Mouse (Mus musculus): ENCODE results near the gene Rhobtb1.

Rhobtb1 gene

GRCm38 (mm10) chr10:69151045-69151444, at the start of gene Rhobtb1:
Gene Rhobtb1 (plus strand): TSS chr10:69151434.
- no peak for DNase-seq (ENCODE audit: inconsistent ontology term)

DNA sequence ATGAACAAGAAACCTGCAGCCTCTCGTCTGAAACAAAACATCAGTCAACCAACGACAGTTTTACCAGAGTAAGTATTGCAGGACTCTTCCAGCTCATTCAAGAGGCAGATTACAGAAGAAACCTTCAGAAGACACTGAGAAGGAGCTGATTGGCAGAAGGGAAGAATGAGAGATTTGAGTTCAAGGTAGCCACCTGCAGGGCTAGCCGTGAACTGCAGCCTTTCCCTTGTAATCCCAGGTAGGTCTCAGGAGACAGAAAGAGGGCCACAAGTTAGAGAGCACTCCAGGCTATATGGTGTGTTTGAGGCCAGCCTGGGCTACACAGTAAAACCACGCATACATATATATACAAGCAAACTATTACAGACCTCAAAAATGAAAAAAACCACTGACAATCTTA, 49.2 kb upstream of the Rhobtb1 start:
- DNase-seq (ENCODE audit: inconsistent ontology term), result peak; percentile 5

GRCm38 (mm10) chr10:69104143-69104882, 46.9 kb upstream of the Rhobtb1 start:
- DNase-seq (ENCODE audit: inconsistent ontology term), result no peak

- no peak for DNase-seq (ENCODE audit: inconsistent ontology term)
These were observed 46.4 kb upstream of the Rhobtb1 start for GRCm38 (mm10) chr10:69104883-69105225.

DNA sequence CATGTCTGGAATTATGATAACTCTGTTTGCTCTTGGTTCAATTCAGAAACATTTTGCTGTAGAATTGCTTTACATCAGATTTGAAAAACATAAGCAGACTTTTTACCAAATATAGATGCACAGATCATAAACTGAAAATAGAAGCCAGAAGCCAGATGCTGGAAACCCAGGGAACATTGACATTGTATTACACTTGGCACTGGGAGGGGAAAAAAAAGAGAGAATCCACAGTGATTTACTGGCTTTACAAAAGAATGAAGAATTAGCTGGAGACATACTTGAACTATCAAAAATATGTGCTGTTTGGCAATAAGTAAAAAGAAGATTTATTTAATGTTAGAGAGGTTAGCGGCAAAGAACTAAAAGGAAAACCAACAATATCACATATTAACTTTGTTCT, 44.4 kb upstream of the Rhobtb1 start:
- DNase-seq (ENCODE audit: inconsistent ontology term), result no peak

DNA sequence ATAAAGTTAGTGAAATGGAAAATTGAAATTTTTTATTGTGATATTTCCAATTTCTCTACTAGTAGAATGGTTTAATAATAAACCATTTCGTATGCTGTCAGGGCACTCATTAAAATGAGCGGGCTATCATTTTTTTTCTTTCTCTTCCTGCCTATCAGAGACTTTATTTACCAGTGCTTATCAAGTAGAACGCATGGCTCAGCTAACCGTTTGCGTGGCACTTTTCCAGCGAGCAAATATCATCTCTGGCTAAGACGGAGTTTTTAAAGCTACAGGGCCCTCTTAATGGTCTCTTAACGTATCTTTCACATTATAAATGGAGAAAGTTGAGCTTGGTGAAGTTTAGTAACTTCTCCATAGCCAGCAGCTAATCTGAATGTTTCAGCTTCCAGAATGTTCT, 44.0 kb upstream of the Rhobtb1 start:
- DNase-seq (ENCODE audit: inconsistent ontology term), result no peak

- no peak for DNase-seq (ENCODE audit: inconsistent ontology term)
These were observed 36.9 kb upstream of the Rhobtb1 start for GRCm38 (mm10) chr10:69114384-69114783.

GRCm38 (mm10) chr10:69117996-69118395, 33.2 kb upstream of the Rhobtb1 start:
- no peak for DNase-seq (ENCODE audit: inconsistent ontology term)

- no peak for DNase-seq (ENCODE audit: inconsistent ontology term)
These were observed 32.3 kb upstream of the Rhobtb1 start for GRCm38 (mm10) chr10:69118893-69119292.

DNA sequence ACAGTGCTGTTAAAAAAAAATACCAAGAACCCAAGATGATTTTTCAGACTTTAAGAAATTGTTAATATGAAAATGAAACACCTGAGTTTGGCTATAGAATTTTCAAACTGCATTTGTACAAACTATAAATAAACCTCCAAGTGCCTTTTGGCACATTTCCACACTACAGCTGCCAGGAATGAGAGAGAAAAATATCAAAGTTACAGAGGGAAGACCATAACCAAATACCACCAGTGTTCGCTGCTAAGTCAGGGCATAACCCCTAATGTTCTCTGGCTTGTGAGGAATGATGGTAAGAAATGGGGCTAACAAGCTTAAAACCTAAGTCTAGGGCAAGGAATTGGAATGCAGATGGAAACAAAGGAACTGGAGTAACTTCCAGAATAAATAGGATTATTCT, 31.8 kb upstream of the Rhobtb1 start:
- no peak for DNase-seq (ENCODE audit: inconsistent ontology term)

DNA sequence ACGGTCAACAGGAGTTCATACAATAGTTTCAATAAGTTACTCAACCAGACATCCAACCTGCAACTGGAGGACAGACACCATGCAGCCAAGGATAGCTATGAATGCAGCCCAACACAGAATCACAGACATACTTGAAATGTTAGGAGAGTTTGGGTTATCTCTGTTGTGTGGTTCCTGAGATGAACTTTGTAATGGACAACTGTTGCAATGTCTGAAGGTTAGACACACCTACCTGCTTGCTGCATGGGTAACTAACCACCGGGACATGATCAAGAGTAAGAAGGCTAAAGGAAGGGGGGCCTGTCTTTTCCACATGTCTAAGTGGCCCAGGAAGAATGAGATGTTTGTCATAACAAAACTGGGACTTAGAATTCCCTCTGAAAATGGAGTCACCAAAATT, 24.7 kb upstream of the Rhobtb1 start:
- no peak for DNase-seq (ENCODE audit: inconsistent ontology term)

DNA sequence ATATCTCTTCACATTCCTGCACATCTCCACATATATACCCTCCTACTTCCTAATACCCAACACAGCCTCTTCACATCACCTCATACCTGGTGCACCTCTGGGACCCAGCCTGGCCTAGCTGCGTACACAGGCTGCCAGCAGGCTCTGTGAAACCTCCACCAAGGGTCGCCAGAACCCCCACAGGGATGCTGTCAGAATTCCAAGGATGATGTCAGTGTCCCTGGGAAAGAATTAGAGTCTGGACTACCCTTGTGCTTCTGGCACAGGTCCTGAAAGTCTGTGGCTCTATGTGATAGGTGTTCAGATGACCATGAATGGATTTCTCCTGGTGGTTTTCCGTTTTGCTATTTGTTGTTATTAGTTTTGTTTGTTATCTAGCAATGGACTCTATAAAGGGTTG, 22.7 kb upstream of the Rhobtb1 start:
- DNase-seq (ENCODE audit: inconsistent ontology term), result no peak

DNA sequence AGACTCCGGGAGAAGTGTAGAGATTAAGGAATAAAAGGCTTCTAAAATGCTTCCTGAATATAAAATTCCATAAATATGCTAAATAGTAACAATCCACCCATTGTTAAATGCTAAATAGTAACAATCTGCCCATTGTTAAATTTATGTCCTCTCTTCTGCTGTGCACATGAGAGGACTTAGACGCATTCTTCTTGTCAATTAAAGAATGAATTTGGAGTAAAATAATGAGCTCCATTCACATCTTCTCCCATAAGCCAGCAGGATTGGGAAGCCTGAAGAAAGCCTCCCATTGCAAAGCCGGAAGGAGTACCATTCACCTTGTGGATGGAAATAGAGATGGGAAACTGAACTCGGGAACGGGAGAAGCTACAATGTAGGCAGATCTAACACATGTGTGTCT, 20.6 kb upstream of the Rhobtb1 start:
- peak; percentile 45 for DNase-seq (ENCODE audit: inconsistent ontology term)

GRCm38 (mm10) chr10:69134356-69134755, 16.9 kb upstream of the Rhobtb1 start:
- no peak for DNase-seq (ENCODE audit: inconsistent ontology term)

DNA sequence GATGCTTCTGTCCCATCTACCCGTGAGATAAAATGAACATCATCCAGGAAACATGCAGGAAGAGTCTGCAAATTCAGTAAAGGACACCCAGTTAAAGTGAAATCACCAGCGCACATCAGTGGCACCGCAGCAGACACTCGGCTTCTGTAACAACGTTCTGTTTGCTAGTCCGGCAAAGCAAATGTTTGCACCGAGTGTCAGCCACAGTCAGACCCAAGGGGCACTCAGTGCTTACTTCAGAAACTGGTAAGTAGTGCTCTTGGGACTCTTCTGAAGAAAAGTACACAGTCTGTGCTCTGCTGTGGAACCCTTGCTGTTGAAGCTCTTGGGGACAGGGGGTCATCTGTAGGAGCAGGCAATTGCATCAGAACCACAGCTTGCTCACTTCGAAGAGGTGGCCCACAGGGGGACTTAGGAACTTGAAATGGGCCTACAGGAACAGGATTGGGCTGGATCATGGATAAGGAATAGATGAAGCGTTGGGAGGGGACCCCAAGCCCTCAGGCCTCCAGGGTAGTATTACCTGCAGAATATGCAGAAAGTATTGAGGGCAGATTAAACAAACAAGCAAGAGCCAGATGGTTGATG, 14.9 kb upstream of the Rhobtb1 start:
- DNase-seq (ENCODE audit: inconsistent ontology term), result no peak

DNA sequence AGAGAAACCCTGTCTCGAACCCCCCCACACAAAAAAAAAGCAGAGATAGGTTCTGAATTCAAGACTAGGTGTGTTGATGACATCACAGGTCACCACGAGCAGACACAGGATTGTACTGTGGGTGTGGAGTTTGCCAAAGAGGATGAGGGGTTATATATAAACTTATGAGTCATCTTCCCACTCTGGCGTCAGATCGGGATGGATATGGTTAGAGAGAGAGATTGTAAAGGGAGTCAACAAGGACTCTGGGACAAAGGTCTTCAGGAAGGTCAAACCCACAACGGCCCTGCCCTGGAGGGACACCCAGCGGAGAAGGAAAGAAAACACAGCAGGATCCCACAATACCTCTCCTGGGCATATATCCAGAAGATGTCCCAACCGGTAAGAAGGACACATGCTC, 2.0 kb upstream of the Rhobtb1 start:
- no peak for DNase-seq (ENCODE audit: inconsistent ontology term)

DNA sequence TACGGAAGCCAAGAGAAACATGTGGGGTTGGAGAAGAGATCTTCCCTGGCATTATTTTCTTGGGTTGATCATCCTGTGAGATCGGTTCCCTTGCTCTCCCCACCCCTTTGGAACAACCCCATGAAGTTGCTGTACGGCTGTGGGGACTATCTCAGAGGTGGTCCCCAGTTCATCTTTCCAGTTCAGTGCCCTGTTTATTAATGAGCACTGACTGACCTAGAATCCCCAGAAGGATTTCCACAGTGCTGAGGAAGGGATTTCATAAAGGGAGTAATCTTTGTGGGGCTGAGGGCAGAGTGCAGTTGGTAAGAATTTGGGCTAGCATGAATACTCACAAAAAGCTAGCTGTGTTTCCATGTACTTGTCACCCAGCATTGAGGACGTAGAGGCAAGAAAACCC, 1.7 kb downstream of the Rhobtb1 start:
- no peak for DNase-seq (ENCODE audit: inconsistent ontology term)

DNA sequence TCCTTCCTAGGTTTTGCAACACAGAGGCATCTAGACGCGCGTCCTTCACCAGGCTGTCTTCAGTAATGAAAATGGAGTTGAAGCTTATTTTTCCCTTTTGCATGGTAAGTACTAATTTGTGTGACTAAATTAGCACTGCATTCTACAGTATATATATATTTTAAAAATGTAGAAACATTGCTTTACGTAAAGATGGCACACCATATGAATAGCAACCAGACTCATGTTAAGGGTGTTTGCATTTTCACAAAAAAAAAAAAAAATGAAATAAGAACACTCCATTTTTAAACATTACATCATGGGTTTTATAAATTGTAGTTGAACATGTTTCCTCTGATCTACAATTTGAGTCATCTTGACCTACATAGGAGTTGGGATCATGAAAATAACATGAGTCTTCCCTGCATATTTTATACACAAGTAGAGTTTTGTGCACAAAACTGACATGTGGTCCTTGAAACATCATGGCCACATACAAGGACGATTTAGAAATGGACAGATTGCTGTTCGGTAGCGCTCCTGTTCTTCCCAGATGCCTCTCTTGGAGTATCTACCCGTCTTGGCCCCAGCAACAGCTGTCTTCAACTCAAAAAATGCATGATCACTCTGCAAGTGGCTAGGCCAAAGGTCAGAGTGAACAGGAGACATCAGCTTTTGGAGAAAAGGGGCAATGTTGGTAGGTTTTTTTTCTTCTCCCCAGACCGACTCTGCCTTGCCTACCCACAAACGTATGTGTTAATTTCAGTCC, 4.4 kb downstream of the Rhobtb1 start:
- no peak for DNase-seq (ENCODE audit: inconsistent ontology term)

- DNase-seq (ENCODE audit: inconsistent ontology term), result no peak
These were observed 5.2 kb downstream of the Rhobtb1 start for GRCm38 (mm10) chr10:69156462-69156861.

GRCm38 (mm10) chr10:69157471-69157870, 6.2 kb downstream of the Rhobtb1 start:
- DNase-seq (ENCODE audit: inconsistent ontology term), result no peak

- no peak for DNase-seq (ENCODE audit: inconsistent ontology term)
These were observed 9.6 kb downstream of the Rhobtb1 start for GRCm38 (mm10) chr10:69160877-69161276.

DNA sequence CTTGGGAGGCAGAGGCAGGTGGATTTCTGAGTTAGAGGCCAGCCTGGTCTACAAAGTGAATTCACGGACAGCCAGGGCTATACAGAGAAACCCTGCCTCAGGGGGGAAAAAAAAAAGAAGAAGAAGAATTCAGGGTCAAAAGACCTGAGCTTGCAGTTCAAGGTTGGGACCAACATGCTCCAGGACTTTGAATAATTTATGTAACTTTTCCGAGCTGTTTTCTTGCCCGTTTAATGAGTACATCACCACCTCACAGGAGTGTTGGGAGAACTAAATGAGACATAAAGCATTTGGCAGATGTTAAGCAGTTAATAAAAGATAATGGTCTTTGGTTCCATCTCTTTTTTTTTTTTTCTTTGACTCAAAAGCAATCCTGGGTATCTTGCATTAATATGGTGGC, 10.3 kb downstream of the Rhobtb1 start:
- DNase-seq (ENCODE audit: inconsistent ontology term), result no peak

GRCm38 (mm10) chr10:69162577-69162976, 11.3 kb downstream of the Rhobtb1 start:
- DNase-seq (ENCODE audit: inconsistent ontology term), result no peak

All from Muller cell, postnatal 12 days (primary cell).